Mouse (Mus musculus): ENCODE data around the gene Hs6st3. TPM values are rescaled to one million over a fixed set of nuclear protein-coding genes. Genes with fewer than 3 reads are reported as not detected.

The Hs6st3 gene
- polyA plus RNA-seq, 1 experiment from 2014 or later, result not detected

DNA sequence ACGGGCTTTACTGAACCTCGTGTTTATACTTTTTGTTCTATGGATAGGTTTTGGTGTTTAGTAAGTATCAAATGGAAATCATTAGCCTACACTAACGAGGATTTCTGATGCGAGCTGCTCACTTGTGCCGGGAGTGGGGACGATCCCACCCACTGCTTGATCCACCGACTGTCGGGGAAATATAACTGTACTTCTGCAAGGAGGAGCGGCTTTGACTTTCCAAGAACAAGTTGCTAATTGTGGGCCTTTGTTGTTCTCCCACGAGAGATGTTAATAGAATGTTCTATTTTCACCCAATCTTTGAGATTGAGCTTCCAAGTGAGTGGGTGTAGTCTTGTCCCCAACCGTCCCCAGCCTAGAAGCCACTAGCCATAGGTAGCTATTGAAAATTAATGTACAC lies 209.1 kb downstream of the Hs6st3 start:
- WGBS (ENCODE audit: insufficient replicate concordance), result 73% methylated on average over 11 of the region's 11 CpGs
- H3K36me3 ChIP-seq (ENCODE audit: control insufficient read depth, insufficient read depth), result no peaks in the 10 kb centered on the region
- ATAC-seq (ENCODE audit: low read depth), result no peak
- H3K9me3 ChIP-seq (replicated peaks; ENCODE audit: control insufficient read depth, low read length), result no peaks in the 10 kb centered on the region
- H3K4me2 ChIP-seq (ENCODE audit: low read depth, low read length), result no peak overlapping the region
- no peaks in the 10 kb centered on the region for H3K27me3 ChIP-seq (ENCODE audit: control insufficient read depth, insufficient read depth, low read depth, low read length)
- no peak overlapping the region for H3K9ac ChIP-seq (ENCODE audit: low read depth, low read length)
- H3K4me3 ChIP-seq (ENCODE audit: low read depth, low read length), result no peak overlapping the region
- H3K27ac ChIP-seq (ENCODE audit: low read length), result no peak overlapping the region
- H3K4me1 ChIP-seq (ENCODE audit: control insufficient read depth, low read depth, low read length), result no peaks in the 10 kb centered on the region

DNA sequence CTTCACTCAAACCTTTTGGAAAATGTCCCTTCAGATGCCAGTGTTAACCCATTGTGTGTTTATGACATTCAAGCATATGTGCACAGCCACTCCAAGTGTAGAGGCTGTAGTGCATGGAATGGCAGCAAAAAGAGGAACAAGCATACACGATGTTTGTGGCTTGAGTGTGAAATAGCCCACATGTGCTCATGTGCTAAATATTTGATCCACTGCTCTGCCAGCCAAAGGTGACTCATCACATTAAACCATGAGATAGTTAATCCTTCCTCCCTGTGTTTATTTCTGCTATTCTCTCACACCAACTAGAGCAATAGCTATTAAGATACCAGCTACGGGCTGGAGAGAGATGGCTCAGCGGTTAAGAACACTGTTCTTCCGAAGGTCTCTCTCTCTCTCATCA lies 223.3 kb downstream of the Hs6st3 start:
- H3K4me3 ChIP-seq (ENCODE audit: low read depth, low read length), result no peak overlapping the region
- no peak for ATAC-seq (ENCODE audit: low read depth)
- H3K4me1 ChIP-seq (ENCODE audit: control insufficient read depth, low read depth, low read length), result no peaks in the 10 kb centered on the region
- no peak overlapping the region for H3K4me2 ChIP-seq (ENCODE audit: low read depth, low read length)
- no peaks in the 10 kb centered on the region for H3K36me3 ChIP-seq (ENCODE audit: control insufficient read depth, insufficient read depth)
- no peak overlapping the region for H3K27ac ChIP-seq (ENCODE audit: low read length)
- WGBS (ENCODE audit: insufficient replicate concordance), result 70% methylated on average over 4 of the region's 4 CpGs
- H3K27me3 ChIP-seq (ENCODE audit: control insufficient read depth, insufficient read depth, low read depth, low read length), result no peaks in the 10 kb centered on the region
- H3K9me3 ChIP-seq (replicated peaks; ENCODE audit: control insufficient read depth, low read length), result no peaks in the 10 kb centered on the region
- no peak overlapping the region for H3K9ac ChIP-seq (ENCODE audit: low read depth, low read length)

DNA sequence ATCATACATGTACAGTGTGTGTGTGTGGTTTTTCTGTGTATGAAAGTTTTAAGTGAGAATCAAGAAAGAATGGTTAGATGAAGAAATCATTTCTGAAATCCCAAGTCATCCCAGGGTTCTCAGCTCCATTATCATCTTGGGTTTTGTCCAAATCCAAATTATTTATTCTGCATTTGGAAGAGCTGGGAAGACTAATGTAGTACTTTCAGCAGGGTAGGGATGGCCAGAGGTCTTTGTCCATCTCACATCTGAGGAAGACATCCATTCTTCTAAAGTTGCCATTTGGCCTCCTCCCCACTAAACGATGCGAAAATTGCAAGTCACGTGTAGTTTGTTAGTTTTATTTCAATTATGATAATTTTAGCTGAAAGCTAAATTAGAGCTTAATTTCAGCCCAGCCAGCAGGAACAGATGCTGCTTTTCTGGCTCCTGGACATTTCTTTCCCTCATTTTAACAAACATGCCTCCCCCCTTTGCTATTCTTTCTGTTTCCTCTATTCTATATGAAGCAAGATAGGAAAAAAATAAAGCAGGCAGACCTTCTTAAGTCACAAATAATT lies 229.8 kb downstream of the Hs6st3 start:
- WGBS (ENCODE audit: insufficient replicate concordance), result 63% methylated on average over 3 of the region's 3 CpGs
- Histone ChIP-seq H3K27me3 (ENCODE audit: control insufficient read depth, insufficient read depth, low read depth, low read length) (no peaks in the 10 kb centered on the region), H3K4me1 (ENCODE audit: control insufficient read depth, low read depth, low read length) (no peaks in the 10 kb centered on the region), H3K9me3 (replicated peaks; ENCODE audit: control insufficient read depth, low read length) (no peaks in the 10 kb centered on the region), H3K27ac (ENCODE audit: low read length) (no peak overlapping the region), H3K4me2 (ENCODE audit: low read depth, low read length) (no peak overlapping the region), H3K36me3 (ENCODE audit: control insufficient read depth, insufficient read depth) (no peaks in the 10 kb centered on the region), H3K4me3 (ENCODE audit: low read depth, low read length) (no peak overlapping the region), H3K9ac (ENCODE audit: low read depth, low read length) (no peak overlapping the region)
- no peak for ATAC-seq (ENCODE audit: low read depth)

- WGBS (ENCODE audit: insufficient replicate concordance), result 52% methylated on average over 8 of the region's 8 CpGs
- Histone ChIP-seq H3K9ac (ENCODE audit: low read depth, low read length) (no peak overlapping the region), H3K4me2 (ENCODE audit: low read depth, low read length) (no peak overlapping the region), H3K4me3 (ENCODE audit: low read depth, low read length) (no peak overlapping the region), H3K36me3 (ENCODE audit: control insufficient read depth, insufficient read depth) (no peaks in the 10 kb centered on the region), H3K9me3 (replicated peaks; ENCODE audit: control insufficient read depth, low read length) (no peaks in the 10 kb centered on the region), H3K4me1 (ENCODE audit: control insufficient read depth, low read depth, low read length) (no peaks in the 10 kb centered on the region), H3K27ac (ENCODE audit: low read length) (no peak overlapping the region), H3K27me3 (ENCODE audit: control insufficient read depth, insufficient read depth, low read depth, low read length) (no peaks in the 10 kb centered on the region)
- no peak for ATAC-seq (ENCODE audit: low read depth)
These were observed 231.1 kb downstream of the Hs6st3 start for GRCm38 (mm10) chr14:119369274-119369673.

DNA sequence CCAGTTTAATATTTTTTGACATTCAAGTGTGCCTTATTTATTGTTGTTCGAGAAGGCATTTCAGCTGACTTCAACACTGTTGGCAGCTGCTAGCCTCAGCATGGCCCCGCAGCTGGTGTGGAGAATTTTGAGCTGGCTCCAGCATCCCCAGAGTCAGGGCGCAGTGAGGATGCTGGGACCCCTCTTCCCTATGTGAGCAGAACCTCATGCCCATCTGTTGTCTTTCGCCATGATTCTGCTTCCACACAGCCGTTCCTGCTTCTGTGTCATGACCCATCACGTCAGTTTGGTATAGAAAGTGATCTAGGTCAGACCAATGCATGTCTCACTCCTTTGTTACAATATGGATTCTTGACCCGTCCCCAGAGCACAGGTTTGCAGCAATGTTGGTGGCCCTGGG lies 231.9 kb downstream of the Hs6st3 start:
- H3K4me2 ChIP-seq (ENCODE audit: low read depth, low read length), result no peak overlapping the region
- no peak for ATAC-seq (ENCODE audit: low read depth)
- no peaks in the 10 kb centered on the region for H3K27me3 ChIP-seq (ENCODE audit: control insufficient read depth, insufficient read depth, low read depth, low read length)
- H3K4me3 ChIP-seq (ENCODE audit: low read depth, low read length), result no peak overlapping the region
- no peak overlapping the region for H3K27ac ChIP-seq (ENCODE audit: low read length)
- no peaks in the 10 kb centered on the region for H3K36me3 ChIP-seq (ENCODE audit: control insufficient read depth, insufficient read depth)
- no peaks in the 10 kb centered on the region for H3K9me3 ChIP-seq (replicated peaks; ENCODE audit: control insufficient read depth, low read length)
- 72% methylated on average over 7 of the region's 7 CpGs for WGBS (ENCODE audit: insufficient replicate concordance)
- H3K4me1 ChIP-seq (ENCODE audit: control insufficient read depth, low read depth, low read length), result no peaks in the 10 kb centered on the region
- H3K9ac ChIP-seq (ENCODE audit: low read depth, low read length), result no peak overlapping the region

- H3K9me3 ChIP-seq (replicated peaks; ENCODE audit: control insufficient read depth, low read length), result peaks cover 2% of the 10 kb centered on the region
- H3K27ac ChIP-seq (ENCODE audit: low read length), result no peak overlapping the region
- H3K4me3 ChIP-seq (ENCODE audit: low read depth, low read length), result no peak overlapping the region
- H3K9ac ChIP-seq (ENCODE audit: low read depth, low read length), result no peak overlapping the region
- no peaks in the 10 kb centered on the region for H3K27me3 ChIP-seq (ENCODE audit: control insufficient read depth, insufficient read depth, low read depth, low read length)
- 41% methylated on average over 2 of the region's 2 CpGs for WGBS (ENCODE audit: insufficient replicate concordance)
- no peak overlapping the region for H3K4me2 ChIP-seq (ENCODE audit: low read depth, low read length)
- ATAC-seq (ENCODE audit: low read depth), result no peak
- no peaks in the 10 kb centered on the region for H3K36me3 ChIP-seq (ENCODE audit: control insufficient read depth, insufficient read depth)
- no peaks in the 10 kb centered on the region for H3K4me1 ChIP-seq (ENCODE audit: control insufficient read depth, low read depth, low read length)
These were observed 241.2 kb downstream of the Hs6st3 start for GRCm38 (mm10) chr14:119379303-119379702.

- Histone ChIP-seq H3K4me2 (ENCODE audit: low read depth, low read length) (no peak overlapping the region), H3K9ac (ENCODE audit: low read depth, low read length) (no peak overlapping the region), H3K4me3 (ENCODE audit: low read depth, low read length) (no peak overlapping the region), H3K27ac (ENCODE audit: low read length) (no peak overlapping the region), H3K9me3 (replicated peaks; ENCODE audit: control insufficient read depth, low read length) (no peaks in the 10 kb centered on the region), H3K27me3 (ENCODE audit: control insufficient read depth, insufficient read depth, low read depth, low read length) (no peaks in the 10 kb centered on the region), H3K4me1 (ENCODE audit: control insufficient read depth, low read depth, low read length) (no peaks in the 10 kb centered on the region), H3K36me3 (ENCODE audit: control insufficient read depth, insufficient read depth) (no peaks in the 10 kb centered on the region)
- 77% methylated on average over 10 of the region's 10 CpGs for WGBS (ENCODE audit: insufficient replicate concordance)
- ATAC-seq (ENCODE audit: low read depth), result no peak
These were observed 263.5 kb downstream of the Hs6st3 start for GRCm38 (mm10) chr14:119401618-119402017.

DNA sequence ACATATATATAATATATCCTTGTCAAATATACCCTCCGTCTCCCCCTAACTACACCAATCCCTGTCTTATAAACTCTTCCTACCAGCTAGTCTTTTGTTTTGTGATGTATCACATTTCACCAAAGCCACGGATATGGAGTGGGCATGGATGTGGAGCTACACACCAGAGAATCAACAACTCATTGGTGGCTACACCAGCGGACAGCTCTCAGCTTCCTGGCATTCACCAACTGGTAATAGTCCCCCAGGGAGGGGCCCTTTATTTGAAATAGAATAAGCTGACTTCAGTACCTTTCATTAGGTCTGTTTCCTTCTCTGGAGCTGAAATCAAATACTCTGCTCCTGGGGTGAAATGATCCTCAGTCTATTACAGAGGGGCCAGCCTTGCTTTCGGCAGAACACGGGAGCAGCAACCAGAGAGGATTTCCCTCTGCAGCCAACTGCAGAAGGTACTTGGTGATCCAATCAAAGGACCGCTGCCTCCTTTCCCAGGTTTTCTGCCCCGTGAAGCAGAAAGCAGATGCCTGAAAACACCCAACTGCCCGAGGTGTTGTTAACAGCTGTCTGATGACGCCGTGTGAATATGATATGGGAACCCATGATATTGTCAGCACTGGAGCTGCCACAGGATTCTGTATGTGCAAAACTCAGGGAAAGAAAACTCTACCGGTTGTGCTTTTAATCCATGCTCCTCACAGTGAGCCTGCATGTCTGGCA lies 271.4 kb downstream of the Hs6st3 start:
- Histone ChIP-seq H3K4me2 (ENCODE audit: low read depth, low read length) (no peak overlapping the region), H3K27me3 (ENCODE audit: control insufficient read depth, insufficient read depth, low read depth, low read length) (no peaks in the 10 kb centered on the region), H3K9ac (ENCODE audit: low read depth, low read length) (no peak overlapping the region), H3K4me3 (ENCODE audit: low read depth, low read length) (no peak overlapping the region), H3K27ac (ENCODE audit: low read length) (no peak overlapping the region), H3K36me3 (ENCODE audit: control insufficient read depth, insufficient read depth) (no peaks in the 10 kb centered on the region), H3K9me3 (replicated peaks; ENCODE audit: control insufficient read depth, low read length) (no peaks in the 10 kb centered on the region), H3K4me1 (ENCODE audit: control insufficient read depth, low read depth, low read length) (no peaks in the 10 kb centered on the region)
- WGBS (ENCODE audit: insufficient replicate concordance), result 65% methylated on average over 11 of the region's 11 CpGs
- ATAC-seq (ENCODE audit: low read depth), result no peak

- Histone ChIP-seq H3K4me3 (ENCODE audit: low read depth, low read length) (no peak overlapping the region), H3K9me3 (replicated peaks; ENCODE audit: control insufficient read depth, low read length) (no peaks in the 10 kb centered on the region), H3K9ac (ENCODE audit: low read depth, low read length) (no peak overlapping the region), H3K36me3 (ENCODE audit: control insufficient read depth, insufficient read depth) (no peaks in the 10 kb centered on the region), H3K27me3 (ENCODE audit: control insufficient read depth, insufficient read depth, low read depth, low read length) (no peaks in the 10 kb centered on the region), H3K4me2 (ENCODE audit: low read depth, low read length) (no peak overlapping the region), H3K4me1 (ENCODE audit: control insufficient read depth, low read depth, low read length) (no peaks in the 10 kb centered on the region), H3K27ac (ENCODE audit: low read length) (no peak overlapping the region)
- no peak for ATAC-seq (ENCODE audit: low read depth)
- 59% methylated on average over 5 of the region's 5 CpGs for WGBS (ENCODE audit: insufficient replicate concordance)
These were observed 284.8 kb downstream of the Hs6st3 start for GRCm38 (mm10) chr14:119422894-119423293.
